Mouse (Mus musculus) megakaryocyte progenitor cell, adult 5-6 weeks (primary cell): ENCODE results near the gene Ak8. TPM values are rescaled to one million over a fixed set of nuclear protein-coding genes. Genes with fewer than 3 reads are reported as not detected.

ENCODE experiments used
- ATAC-seq: replicated peaks from 2 replicates; pipeline ENCODE4 v1.8.0; 2016; ENCODE audit warnings: mild to moderate bottlenecking, moderate TSS enrichment, inconsistent platforms; ENCODE audit not compliant: poor library complexity
- total RNA-seq, 2 experiments: library from RNA; stranded (forward) in 1 of 2; stranded (reverse) in 1 of 2; fragments of 157-497, 149-512 nt in 1 of 2; fragments of 200-1000 nt in 1 of 2; gene quantifications; 2 replicates each; pipeline versions ENCODE4 v1.2.3 to v1.2.4; 2015 to 2017

Gene Ak8
- total RNA-seq, 2 experiments from 2014 or later: 0.30 to 0.33 TPM

DNA sequence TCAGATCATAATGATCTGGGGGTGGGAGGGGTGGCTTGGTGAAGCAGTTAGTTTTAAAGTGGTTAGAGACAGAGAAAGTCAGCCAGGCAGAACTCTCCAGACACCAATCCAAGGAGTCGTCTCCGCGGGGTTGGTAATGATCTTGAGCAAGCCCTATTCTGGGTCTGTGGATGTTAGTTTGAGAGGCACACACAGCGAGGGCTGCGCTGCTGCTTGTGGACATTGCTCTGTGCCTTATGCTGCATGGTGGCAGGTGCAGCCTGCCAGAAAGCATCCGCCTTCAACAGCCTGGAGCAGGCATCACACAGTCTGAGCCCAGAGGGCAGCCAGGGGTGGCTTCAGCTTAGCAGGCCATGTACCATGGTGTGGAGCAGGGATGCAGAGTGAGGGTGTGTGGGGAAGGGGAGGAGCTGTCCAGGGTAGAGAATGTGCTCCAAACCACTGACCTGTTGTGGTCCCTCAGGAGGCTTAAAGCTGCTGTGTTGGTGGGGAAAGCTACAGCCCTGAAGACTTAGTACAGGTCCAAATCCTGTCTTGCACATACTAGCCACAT lies 87.2 kb downstream of the Ak8 start:
- no peak for ATAC-seq

DNA sequence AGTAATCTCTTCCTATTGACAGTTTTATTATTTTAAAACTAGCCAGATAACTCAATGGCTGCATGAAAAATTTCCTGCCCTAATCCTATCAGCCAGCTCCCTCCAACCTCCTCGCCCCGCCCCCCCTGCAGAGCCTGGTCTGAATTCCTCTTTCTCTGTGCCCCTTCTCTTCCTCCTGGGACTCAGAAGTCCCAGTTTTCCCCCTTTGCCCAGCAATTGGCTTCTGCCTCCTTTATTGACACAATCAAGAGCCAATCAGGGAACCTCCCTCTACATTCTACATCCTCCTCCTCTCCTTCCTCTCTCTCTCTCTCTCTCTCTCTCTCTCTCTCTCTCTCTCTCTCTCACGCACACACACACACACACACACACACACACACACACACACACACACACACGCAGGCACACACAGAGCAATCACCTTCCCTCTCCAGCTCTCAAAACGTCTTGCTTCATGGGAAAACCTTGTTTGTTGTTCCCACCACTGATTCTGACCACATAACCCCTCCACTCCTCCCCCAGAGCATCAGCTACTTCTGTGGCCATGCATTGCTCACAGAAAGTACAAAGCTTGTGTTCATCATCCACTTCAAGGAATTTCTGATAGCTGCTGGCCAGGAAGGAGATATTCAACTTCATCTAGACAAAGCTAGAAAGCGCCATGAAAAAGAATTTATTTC lies 93.1 kb downstream of the Ak8 start:
- no peak for ATAC-seq

DNA sequence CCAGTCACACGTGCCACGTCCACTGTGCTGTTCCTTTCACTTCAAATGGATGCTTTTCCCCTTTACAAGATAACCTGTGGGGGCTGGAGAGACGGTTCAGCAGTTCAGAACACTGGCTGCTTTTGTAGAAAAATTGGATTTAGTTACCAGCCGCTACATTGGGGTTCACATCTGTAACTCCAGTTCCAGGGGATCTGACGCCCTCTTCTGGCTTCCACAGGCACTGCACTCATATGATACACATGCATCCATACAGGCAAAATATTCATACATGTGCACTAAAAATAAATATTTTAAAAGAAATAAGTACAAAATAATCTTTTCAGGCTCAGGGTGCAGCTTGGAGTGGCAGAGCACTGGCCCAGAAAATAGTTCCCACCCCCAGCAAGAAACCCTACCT lies 94.7 kb downstream of the Ak8 start:
- no peak for ATAC-seq

DNA sequence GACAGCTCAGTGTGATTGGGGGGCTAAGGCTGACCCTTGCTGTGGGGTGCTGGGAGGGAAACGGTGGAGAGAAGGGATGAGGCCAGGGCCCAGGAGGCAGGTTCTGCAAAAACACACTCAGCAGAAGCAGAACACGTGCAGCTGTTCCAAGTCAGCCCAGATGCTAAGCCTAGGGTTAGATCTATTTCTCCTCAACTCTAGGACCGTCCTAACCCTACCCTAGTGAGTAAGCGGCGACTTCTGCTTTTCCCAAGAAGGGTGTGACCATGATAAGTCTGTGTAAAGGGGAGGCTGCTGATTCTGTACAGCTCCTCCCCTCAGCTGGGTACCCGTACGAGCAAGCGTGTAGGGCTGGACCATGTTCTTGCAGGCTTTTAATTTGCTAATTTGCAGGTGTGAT lies 96.3 kb downstream of the Ak8 start:
- ATAC-seq: peak; percentile 86

DNA sequence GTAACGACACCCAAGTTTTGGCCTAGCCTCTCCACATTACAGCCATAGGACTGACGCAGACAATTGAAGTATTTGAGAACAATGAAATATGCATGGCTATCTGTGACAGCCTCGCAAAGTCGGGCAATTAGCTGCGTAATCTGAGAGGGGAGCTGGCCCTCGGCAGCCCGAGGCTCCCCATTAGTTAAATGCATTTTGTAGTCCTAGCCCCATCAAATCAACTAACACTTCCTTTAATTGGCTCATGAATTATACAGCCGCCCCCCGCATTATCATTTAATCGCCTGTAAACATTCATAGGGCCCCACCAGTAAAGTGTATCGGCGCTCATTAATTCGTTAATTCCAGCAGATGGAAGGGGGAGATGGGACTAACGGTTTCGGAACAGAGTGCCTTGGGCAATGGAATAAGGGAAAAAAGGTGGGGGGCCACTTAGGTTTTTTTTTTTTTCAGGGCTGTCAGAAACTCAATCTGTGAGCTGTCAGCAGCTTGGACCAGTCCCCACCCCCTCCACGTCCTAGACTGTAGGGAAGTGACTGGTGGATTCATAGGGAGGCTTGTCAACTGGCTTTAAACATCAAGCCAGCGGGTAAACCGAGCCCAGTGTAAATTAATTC lies 97.6 kb downstream of the Ak8 start:
- no peak for ATAC-seq

DNA sequence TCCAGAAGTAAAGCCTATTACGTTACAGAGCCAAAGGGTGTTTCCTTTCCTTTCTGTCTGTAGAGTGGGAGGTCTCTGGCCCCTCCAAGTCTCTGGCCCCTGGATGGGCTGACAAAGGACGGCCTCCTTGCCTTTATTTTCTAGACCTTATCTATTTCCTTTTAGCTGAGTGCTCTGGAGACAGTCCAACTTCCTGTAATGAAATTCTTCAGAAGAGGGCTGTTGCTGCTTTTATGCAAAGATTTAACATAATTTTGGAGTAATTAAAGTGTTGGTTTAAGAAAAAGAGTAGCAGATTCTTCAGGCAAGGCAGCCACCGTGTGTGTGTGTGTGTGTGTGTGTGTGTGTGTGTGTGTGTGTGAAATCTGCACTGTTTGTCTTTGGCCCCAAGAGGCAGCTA lies 98.4 kb downstream of the Ak8 start:
- no peak for ATAC-seq

DNA sequence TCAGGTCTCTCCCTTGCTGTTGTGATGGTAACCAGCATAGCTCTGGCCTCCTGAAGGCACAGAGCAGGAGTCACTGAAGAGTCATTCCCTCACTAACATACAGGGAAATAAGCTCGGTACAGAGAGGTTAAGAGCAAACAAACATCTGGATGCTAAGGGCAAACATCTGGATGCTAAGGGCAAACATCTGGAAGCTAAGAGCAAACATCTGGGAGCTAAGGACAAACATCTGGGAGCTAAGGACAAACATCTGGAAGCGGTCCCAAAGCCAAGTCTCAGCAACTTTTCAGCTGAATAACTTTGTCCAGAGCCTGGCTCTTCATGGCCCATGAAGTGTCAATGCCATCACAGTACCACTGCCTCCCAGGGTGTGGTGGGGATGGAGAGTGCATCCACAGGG lies 99.6 kb downstream of the Ak8 start:
- no peak for ATAC-seq

DNA sequence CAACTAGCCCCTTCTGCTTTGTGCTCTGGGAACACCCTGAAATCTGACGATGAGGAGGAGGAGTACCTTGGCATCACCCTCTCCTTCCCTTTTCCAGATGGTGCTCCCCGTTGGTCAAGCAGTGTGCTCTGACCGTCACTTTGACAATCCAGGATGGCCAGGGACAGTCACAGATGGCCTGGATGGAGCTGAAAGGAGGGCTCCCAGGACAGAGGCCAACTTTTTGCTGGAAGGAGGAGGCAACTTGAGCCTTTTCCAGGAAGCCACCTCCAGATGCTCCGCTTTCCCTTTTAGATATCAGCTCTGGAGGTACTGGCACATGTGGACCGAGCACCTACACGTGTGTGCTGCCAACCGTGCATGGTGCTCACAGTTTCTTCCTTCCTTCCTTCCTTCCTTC lies 103.4 kb downstream of the Ak8 start:
- no peak for ATAC-seq

DNA sequence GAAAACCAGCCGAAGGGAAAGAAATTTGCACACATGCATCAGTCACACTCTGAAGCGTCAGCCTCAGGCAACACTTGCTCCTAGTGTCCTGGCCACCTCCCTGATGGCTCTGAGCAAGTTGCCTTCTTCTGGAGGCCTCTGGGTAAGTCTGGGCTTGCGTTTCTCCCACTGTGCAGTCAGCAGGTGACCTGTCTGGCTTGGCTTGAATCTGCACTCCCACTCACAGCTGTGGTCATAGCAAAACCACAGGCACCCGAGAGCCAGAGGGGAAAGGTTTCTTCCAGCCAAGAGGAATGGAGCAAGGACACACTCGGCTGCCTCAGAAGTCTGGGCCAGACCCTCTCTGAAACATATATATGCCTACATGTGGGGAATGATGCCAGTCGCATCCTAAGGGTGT lies 108.9 kb downstream of the Ak8 start:
- ATAC-seq: no peak

DNA sequence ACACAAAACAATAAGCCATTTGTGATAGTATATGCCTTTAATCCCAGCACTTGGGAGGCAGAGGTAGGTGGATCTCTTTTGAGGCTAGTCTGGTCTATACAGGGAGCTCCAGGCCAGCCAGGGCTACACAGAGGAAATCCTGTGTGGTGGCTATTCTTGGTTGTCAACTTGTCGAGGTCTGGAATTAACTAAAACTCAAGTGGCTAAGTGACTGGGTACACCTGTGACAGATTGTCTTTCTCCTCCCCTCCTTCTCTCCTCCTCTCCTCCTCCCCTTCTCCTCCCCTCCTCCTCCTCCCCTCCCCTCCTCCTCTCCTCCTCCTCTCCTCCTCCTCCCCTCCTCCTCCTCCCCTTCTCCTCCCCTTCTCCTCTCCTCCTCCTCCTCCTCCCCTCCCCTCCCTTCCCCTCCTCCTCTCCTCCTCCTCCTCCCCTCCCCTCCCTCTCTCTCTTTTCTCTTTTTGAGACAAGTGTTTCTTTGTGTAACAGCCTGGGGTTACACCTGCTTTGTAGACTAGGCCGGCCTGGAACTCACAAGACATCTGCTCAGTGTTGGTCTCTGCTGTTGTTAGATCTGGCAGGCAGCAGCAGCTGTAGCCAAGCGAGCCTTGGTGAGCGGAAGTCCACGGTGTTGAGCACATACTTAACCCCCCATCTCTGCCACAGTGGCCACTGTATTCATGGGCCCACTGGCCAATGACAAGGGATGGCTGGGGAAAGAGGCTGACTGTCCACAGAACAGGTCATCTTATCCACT lies 110.5 kb downstream of the Ak8 start:
- ATAC-seq: no peak

DNA sequence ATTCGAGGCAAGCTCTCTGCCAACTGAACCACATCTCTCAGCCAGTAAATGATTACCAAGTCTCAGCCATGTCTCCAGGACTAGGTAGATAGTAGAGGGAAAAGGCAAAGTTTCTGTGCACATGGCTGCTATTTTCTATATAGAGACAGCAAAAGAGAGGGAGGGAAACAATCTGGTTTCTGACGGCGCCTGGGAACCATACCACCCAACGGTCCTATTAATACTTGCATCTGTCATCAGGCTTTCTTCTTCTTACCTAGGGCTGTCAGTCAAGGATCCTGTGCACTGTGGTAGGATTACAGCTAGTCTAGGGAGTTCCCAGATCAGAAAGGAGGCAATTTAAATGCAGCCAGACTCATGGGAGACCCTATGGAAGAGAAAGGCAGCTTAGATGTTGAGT lies 118.9 kb downstream of the Ak8 start:
- no peak for ATAC-seq

DNA sequence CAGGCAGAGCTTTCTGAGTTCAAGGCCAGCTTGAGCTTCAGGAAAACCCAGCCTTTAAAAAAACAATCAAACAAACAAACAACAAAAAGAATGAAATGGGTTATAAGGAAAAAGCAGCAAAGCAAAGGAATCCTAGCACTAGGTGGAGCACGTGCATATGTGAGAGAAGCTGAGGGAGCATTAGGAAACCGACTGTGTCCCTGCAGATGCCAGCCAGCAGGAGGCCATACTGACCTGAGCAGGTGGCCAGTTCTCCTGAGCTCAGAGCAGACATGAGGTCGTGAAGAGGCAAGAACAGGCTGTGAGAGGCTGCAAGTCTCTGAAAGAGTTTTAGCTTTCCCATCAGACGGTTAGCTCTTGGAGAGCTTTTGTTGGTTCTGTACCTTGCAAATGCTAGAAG lies 129.3 kb downstream of the Ak8 start:
- ATAC-seq: no peak

DNA sequence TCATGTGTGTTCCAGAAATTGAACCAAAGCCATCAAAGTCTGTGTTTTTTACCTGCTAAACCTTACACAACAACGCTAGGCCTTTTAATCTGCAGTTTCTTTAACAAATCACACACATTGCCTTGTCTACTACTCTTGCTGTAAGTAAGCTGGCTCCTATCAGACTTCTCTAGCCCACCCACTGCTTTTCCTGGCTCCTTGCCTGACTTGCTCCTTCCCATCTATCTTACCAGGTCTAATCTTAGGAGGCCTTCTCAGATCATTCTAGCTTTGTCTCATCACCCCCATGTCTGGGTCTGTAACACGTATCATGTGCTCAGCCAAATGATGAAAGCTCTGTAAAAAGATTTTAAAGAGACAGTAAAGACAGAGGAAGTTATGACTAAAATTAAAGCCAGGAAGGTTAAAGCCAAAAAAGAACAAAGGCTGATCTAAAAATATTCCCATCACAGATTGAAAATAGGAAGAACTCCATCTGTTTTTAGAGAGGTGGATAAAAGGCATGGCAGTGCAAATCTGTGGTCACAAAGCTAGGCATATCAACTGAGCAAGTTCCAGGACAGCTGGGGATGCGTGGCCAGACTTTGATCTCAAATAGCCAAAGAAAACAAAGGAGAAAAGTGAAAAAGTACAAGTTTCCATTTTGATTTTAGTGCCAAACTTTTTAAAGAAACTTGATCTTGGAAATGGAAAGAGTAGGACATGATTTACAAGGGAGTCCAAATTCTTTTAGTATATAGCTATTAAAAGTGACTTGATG lies 136.4 kb downstream of the Ak8 start:
- no peak for ATAC-seq

DNA sequence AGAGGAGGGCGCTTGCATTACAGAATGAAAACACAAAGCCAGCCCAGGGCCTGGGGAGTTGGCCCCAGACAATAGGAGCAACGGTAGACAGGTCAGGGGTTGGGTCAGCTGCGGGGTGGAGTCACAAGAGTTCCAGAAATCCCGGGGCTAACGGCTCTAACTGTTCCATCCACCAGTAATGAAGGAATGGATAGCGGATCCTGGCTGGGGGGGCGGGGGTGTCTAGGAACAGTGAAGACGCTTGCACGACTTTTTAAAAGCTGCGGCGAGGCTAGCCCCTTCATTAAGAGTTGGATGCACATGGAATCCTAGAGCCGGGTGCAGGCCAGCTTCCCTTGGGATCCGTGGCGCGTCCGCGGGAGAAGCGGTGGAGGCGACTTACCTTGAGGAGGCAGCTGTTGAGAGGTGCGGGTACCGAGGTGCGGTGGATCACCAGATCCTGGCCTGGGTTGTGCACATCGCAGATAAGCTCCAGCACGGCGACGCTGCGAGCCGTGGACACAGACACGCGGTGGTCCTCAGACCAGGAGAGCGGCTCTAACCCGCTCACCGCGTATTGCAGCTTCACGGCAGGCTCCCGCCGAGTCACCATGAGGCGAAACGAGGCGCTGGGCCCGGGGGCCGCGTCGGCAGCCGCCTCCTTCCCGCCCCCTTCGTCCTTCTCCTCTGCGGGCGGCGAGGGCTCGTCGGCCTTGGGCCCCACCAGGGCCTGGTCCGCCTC lies 139.7 kb downstream of the Ak8 start:
- ATAC-seq: peak; percentile 26

DNA sequence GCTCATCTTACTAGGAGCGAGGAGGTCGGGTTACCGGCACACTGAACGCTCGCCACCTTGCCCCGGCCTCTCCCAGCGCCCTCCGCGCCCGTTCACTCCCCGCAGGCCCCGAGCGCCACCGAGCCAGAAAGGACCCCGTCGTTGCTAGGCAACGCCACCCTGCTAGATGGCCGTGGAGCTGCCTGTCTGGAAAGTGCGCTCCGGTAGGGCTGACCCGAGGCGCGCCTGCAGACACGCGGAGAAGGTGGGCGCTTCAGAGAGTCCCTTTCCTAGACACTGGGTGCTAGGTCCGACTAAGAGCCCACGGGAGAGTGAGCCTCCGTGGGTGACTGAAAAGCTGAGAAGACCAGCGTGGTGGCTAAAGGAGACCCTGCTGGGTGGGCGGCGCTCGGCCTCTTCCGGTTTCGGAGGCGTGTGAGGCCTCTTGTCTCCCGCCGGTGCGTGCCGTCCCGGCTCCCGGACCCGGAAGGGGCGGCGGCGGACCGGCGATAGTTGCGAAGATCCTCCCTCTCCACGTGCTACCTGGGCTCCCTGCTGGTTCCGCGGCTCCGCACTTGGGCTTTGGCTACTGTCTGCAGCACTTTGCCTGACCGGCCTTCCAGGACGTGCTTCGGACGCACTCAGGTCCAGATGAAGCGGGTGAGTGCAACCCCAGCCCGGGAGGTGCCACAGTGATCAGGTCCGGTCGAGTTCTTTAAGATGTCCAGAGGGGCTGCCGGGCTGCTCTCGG lies 140.4 kb downstream of the Ak8 start, which contains the start of the genes Gtf3c4 and Ddx31:
Gtf3c4 (minus strand) TSS at position 139 of the 730 bp plus-strand sequence.
Ddx31 (plus strand) TSS at position 185 of the 730 bp plus-strand sequence.
- ATAC-seq: peak; percentile 97

DNA sequence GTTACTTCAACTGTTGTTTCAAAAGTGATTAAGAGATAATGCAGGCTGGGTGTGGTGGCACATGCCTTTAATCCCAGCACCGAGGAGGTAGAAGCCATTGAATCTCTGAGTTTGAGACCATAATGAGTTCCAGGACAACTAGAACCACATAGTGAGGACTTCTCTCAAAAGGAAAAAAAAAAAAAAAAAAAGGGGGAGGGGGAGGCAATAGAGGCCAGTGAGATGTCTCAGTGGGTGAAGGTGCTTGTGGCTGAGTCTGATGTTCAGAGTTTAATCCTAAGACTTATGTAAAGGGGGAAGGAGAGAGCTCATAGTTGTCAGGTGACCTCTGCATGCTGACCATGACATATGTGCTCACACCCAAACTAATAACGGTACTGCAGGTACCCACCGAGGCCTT lies 142.1 kb downstream of the Ak8 start:
- no peak for ATAC-seq

DNA sequence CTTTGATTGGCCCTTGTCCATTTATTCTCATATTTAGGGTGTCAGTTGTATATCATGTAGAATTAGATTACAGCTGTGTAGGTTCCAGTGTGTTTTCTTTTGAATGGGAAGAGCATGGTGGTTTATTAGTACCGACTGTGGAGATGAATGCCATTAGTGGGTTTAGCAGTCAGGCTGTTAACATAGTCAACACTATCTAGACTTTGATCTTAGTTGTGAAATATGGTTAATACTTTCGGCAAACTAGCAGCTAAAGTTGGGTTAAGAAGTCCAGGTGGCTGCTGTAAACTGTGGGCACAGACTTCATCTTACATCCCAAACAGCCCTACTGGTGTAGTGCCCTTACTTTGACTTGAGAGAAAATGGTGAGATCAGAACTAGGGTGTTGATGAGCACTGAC lies 148.9 kb downstream of the Ak8 start:
- no peak for ATAC-seq

DNA sequence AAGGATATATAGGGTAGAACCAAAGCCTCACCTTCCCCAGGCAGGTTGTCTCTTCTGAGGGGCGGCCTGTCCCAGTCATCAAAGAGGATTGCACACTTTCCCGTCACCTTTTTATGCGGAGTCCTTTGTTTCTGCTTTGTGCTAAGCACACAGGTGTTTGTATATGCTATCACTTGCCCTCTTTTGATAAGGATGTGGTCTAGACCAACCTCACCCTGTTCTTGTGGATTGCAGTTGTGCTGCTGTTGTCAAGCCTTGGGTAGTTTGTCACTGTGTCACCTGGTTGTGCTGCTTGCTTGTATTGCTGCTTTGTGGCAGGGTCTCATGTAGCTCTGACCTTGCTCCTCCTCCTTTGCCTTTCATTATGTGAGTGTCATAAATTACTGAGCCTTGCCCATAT lies 152.6 kb downstream of the Ak8 start:
- no peak for ATAC-seq

DNA sequence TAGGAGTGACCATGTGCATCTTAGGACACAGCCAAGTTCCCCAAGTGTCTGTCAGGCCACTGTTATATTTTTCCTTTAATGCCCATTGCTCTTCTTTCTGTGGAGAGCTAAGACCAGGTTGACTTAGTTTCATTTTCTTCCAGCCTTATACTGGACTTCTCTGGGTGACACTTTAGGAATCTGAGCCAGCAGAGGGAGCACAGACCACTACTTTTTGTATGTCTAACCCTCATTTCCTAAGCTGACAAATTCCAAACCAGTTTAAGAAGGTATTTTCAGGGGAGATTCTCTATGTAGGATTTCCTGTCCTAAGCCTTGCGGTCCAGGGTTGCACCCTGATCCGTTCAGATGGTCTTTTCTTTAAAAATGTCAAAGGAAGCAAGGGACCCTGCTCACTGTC lies 155.8 kb downstream of the Ak8 start:
- ATAC-seq: no peak

DNA sequence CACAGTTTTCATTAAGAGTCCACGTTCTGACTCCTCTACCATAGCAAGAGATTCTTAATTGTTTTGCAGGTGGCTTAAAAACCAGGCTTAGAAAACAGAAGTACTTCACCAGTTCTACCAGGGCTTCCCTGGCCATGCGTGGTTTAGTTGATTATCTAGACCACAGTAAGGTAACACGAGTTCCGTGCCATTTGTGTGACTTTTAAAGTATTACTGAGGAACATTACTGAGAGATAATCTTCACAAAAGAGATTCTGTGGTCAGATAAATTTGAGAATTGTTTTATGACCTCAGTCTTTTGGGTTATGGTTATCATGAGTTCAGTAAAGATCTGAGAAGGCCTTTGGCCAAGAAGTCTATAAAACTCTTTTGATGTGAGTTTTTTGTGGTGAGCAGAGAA lies 159.3 kb downstream of the Ak8 start:
- no peak for ATAC-seq
